Mouse (Mus musculus) neural tube, embryonic 10.5 days (tissue): ENCODE measurements around the gene Churc1.
"Not testable (repeated sequence)": the region's sequence is repeated elsewhere in the genome, so short reads cannot be mapped to it uniquely, and the experiment has no call there.

Experiments used
- DNase-seq: peaks from one replicate; pipeline ENCODE4 v3.0.0-alpha.2; 2017; ENCODE audit warnings: low spot score; ENCODE audit errors: extremely low spot score

The Churc1 gene

GRCm38 (mm10) chr12:76792540-76792939 lies 27.2 kb downstream of the Churc1 start:
- not testable (repeated sequence) for DNase-seq

GRCm38 (mm10) chr12:76795350-76795749 lies 30.0 kb downstream of the Churc1 start, which contains the start of gene Gpx2:
Gene Gpx2 (minus strand): TSS chr12:76795554.
- no peak for DNase-seq

DNA sequence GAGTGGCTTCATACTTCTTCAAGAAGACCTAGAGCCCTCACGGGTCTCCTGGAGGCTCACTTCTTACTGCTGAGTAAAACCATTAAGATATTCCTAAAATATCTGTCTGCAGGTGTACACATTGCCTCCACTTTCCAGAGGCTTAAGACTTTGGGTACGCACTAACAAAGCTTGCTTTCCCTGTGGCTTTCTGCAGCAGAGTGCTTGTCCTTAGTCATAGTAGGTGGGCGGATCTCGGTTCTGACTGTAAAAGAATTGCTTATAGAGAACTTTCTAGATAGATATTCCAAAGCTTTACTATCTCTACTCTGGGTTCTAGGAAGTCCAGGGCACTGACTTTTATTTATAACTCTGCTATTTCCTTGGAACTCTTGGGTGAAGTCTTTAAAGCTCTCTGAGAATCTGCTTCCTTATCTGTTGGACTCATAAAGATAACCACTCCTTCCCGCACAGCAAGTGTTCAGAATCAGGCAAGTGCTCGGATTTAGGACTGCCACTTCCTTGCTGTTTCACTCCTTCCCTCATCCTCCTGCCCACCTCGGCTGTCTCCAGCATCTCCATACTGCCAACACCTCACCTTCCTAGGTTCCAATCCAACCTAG lies 31.7 kb downstream of the Churc1 start:
- DNase-seq, result no peak

DNA sequence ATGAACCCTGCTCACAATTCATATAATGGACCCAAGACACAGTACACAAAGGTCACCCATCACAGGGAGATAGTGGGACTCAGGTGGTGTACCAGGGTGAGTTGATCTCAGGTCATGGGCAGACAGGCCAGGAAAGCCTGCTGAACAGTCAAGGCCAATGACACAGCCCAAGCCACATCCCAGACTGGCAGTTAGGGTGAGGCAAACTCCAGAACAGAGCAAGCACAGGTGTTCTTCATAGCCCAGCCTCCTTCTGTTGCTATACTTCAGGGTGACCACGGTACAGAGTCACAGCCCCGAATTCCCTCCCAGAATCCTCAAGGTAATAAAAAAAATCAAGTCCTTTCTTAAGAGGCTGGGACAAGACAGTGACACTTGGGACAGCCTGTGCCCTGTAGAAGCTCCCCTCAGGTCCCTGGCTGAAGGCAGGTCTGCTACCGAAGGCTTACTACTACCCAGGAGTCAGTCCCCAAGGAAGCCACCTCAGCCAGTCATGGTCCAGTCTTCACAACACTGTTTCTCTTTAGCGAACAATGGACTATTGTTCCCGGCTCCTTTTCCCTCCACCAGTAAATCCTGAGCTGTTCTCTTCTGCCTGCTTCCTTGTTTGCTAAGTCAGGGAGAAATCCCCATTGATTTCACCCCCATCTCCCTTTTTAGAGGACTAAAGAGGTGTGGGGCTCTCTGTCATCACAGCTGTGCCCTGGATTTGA lies 32.8 kb downstream of the Churc1 start:
- no peak for DNase-seq

GRCm38 (mm10) chr12:76803028-76803427 lies 37.7 kb downstream of the Churc1 start:
- DNase-seq, result no peak

GRCm38 (mm10) chr12:76803700-76804252 lies 38.4 kb downstream of the Churc1 start:
- DNase-seq, result peak; percentile 41

GRCm38 (mm10) chr12:76805056-76805811 lies 39.9 kb downstream of the Churc1 start:
- no peak for DNase-seq

GRCm38 (mm10) chr12:76807796-76808195 lies 42.5 kb downstream of the Churc1 start:
- DNase-seq, result no peak

DNA sequence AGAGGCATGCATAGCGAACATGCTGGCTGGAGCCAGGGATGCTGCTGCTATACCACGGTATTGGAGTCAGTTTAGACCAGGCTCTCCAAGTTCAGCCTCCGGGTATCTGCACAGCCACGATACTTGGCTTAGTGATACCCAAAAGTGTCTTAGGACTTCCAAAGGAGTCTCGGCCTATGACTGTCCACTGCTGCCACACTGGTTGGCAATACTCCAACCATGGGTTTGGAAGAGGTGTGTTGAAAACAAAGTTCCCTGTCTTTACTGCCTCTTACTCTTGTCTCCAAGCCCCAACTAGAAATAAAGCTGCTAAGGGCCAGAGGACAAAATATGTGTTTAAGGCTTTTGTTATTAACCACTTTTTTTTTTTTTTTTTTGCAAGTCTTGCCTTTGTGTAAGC lies 45.2 kb downstream of the Churc1 start:
- DNase-seq, result no peak

- no peak for DNase-seq
Observed at GRCm38 (mm10) chr12:76811006-76811405, 45.7 kb downstream of the Churc1 start.

- no peak for DNase-seq
Observed at GRCm38 (mm10) chr12:76813543-76813942, 48.2 kb downstream of the Churc1 start.

GRCm38 (mm10) chr12:76814120-76814519 lies 48.8 kb downstream of the Churc1 start:
- DNase-seq, result no peak

DNA sequence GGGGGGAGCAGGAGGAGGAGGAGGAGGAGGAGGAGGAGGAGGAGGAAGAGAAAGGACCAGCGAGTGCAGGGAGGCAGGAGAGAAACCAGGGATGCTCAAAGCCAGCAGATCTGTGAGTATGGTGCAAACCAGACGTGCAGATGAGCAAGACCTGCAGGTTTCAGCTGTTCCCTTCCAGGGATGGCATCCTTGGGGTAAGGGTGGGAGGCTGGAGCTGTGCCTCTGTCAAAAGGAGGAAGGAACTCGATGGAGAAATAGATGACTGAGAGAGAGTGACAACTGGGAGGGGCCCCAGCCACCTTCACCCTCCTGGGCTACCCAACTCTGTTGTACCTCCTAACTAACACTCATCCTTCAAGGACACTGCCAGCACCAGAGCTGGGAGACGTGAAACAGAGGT lies 51.4 kb downstream of the Churc1 start:
- DNase-seq, result no peak

DNA sequence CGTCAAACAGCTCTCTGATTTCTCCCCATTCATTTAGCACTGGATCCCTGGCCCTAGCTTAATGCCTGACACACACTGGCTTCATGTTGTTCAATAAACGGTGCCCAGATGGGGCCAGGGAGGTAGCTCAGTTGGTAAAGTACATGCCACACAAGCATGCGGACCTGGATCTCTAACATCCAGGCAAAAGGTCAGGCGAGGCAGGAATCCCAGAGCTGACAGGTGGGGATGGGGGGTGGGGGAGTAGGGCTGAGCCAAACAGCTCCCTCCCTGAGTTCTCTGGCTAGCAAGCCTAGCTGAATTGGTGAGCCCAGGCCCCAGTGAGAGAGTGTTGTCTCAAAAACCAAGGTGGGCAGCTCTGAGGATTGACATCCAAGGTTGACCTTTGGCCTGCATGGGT lies 51.8 kb downstream of the Churc1 start:
- DNase-seq, result no peak

DNA sequence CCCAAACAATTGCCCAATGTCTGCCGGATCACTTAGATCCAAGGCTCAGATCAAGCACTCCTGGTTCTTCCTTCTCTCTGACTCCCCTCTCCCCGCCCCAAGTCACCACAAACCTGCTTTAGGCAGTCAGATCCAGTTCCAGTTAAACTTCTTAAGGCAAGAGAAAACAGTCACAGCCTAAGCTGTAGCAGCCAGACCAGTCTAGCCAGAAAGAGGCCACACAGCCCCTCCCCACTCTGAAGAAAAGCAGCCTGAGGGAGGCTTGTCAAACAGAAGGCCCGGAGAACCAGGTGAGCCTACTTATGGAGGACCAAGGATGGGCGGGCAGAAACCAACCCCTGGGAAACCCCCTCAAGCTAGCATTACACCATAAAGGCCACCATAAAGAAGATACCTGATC lies 52.8 kb downstream of the Churc1 start:
- no peak for DNase-seq

DNA sequence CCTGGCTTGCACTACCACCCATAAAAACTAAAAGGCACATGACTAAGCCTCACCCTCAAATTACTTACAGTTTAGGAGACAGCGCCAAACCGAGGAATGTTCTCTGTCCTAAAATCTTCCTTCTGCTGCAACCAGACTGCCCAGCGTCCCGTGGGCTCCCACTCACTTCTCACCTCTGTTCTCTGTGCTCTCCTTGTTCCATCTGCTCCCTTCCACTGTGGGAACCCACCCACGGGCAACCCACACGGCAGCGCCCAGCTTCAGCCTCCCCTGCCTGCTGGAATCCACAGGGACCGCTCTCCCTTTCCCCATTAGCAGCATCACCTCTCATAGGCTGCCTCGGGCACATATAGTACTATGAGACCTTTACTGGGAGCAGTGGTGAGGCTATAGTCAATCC lies 53.6 kb downstream of the Churc1 start:
- no peak for DNase-seq

DNA sequence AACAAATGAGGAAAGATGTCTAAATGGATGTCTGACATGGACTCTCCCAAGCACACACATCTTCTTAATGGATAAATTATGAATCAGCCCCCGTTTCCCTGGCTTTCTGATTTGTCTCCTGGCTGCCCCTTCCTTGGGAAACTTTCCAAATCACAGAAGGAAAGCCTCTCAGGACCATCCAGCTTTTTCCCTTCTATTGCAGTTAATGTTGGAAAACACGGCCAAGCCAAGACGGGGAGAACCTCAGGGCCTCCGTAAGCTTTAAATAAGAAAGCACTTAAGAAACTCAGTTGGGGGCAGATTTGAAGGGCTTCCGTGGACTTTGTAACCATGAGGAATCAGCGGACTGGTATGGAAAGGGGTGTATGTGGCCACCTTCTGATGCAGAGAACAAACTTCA lies 54.5 kb downstream of the Churc1 start:
- DNase-seq, result no peak

GRCm38 (mm10) chr12:76820615-76821014 lies 55.3 kb downstream of the Churc1 start:
- DNase-seq, result peak; percentile 25

DNA sequence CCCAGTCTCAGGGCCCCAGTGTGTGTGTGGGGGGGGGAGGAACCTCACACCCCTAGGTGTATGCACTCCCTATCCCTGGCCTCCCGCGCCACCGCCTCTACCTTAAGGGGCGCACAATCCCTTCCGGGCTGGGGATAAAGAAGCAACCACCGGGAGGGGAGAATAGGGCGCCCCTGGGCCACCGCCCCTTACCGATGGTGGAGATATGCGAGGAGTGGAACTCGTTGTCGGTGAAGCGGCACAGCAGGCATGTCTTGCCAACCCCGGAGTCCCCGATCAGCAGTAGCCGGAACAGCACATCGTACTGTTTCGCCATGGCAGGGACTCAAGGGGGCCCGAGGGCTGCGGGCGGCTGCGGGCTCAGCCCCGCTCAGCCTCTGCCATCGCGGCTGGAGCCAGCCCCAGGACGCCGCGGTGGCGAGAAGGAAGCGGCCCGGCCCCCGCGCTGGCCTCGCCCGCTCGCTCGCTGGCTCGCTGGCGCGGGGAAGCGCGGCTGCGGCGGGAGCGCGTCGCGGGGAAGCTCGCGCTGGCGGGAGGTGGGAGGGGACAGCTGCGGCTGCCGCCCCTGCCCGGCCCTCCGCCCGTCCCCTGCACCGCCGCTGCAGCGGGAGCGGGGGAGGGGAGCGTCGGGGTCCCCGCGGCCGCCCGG lies 56.8 kb downstream of the Churc1 start:
- peak; percentile 61 for DNase-seq

- peak; percentile 56 for DNase-seq
Observed at GRCm38 (mm10) chr12:76822651-76823041, 57.3 kb downstream of the Churc1 start, which contains the start of gene Rab15. Gene Rab15 (minus strand): TSS chr12:76822908.

- no peak for DNase-seq
Observed at GRCm38 (mm10) chr12:76825283-76825682, 59.9 kb downstream of the Churc1 start.
